ENCODE assay signal across 8 mouse cellular contexts in the genomic region with DNA sequence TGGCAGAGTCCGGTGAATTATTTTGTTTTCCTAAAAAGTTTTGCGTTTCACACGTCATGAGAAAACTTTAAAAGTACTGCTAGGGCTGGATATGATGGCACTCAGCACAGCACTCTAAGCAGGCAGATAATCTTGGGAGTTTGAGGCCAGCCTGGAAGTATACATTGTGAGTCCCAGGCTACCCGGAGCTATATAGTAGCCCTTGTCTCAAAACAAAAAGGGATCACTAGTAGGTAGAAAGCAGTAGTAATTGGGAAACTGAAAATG. TPM values are rescaled to one million over a fixed set of nuclear protein-coding genes. Genes with fewer than 3 reads are reported as not detected.
DNase-seq lines count a peak whose midpoint lies in the region; ATAC-seq and TF ChIP-seq lines count a peak whose summit lies in the region.

No protein-coding gene starts in this region.

- TF ChIP-seq POLR2A in myocyte (IDR thresholded peaks at IDR 0.05; ENCODE audit: insufficient read length, low read depth): no peak

- peak overlapping the region; percentile 67 for H3K9ac ChIP-seq in kidney, postnatal 0 days (ENCODE audit: low read depth, low read length)
- H3K9ac ChIP-seq in hindbrain, postnatal 0 days (replicated peaks; ENCODE audit: low read length): peak overlapping the region; percentile 88

- H3K4me3 ChIP-seq in kidney, postnatal 0 days (replicated peaks; ENCODE audit: low read depth, low read length): peak overlapping the region; percentile 61
- peak overlapping the region; percentile 86 for H3K4me3 ChIP-seq in embryonic facial prominence, embryonic 10.5 days
- peak overlapping the region; percentile 89 for H3K4me3 ChIP-seq in hindbrain, postnatal 0 days (ENCODE audit: low read length)
- peak overlapping the region; percentile 76 for H3K4me3 ChIP-seq in myocyte

- peak overlapping the region; percentile 95 for H3K27ac ChIP-seq in kidney, postnatal 0 days
- peak overlapping the region; percentile 95 for H3K27ac ChIP-seq in embryonic facial prominence, embryonic 10.5 days (replicated peaks)
- peak overlapping the region; percentile 89 for H3K27ac ChIP-seq in hindbrain, postnatal 0 days

- no peak for TF ChIP-seq CTCF in kidney, postnatal 0 days (IDR thresholded peaks at IDR 0.05; ENCODE audit: low read depth)
- TF ChIP-seq CTCF in hindbrain, postnatal 0 days (IDR thresholded peaks at IDR 0.05; ENCODE audit: low read depth): no peak

- peak overlapping the region; percentile 38 for H3ac ChIP-seq in myocyte (ENCODE audit: control insufficient read depth, insufficient read length)

- peak; percentile 39 for DNase-seq in kidney, postnatal 0 days (ENCODE audit: low spot score)
- DNase-seq in kidney, adult 9 months: no peak
- DNase-seq in embryonic facial prominence, embryonic 10.5 days (ENCODE audit: low spot score): no peak
- DNase-seq in hindbrain, postnatal 0 days (ENCODE audit: low spot score): no peak
- no peak for DNase-seq in left cerebral cortex, adult 18-20 months (ENCODE audit: low spot score in 2 of 2)
- DNase-seq in kidney, postnatal 4 days: no peak

- no peaks in the 10 kb centered on the region for H3K9me3 ChIP-seq in kidney, postnatal 0 days (replicated peaks; ENCODE audit: low read length)
- H3K9me3 ChIP-seq in embryonic facial prominence, embryonic 10.5 days: no peaks in the 10 kb centered on the region
- no peaks in the 10 kb centered on the region for H3K9me3 ChIP-seq in hindbrain, postnatal 0 days (ENCODE audit: low read length)

- peak overlapping the region; percentile 79 for H3K4me2 ChIP-seq in kidney, postnatal 0 days (ENCODE audit: low read length)
- peak overlapping the region; percentile 79 for H3K4me2 ChIP-seq in hindbrain, postnatal 0 days (ENCODE audit: low read depth, low read length)
- H3K4me2 ChIP-seq in myocyte (ENCODE audit: low read depth): peak overlapping the region; percentile 93

- H3K36me3 ChIP-seq in kidney, postnatal 0 days (ENCODE audit: insufficient read depth, low read length): no peaks in the 10 kb centered on the region
- H3K36me3 ChIP-seq in embryonic facial prominence, embryonic 10.5 days (replicated peaks): no peaks in the 10 kb centered on the region
- no peaks in the 10 kb centered on the region for H3K36me3 ChIP-seq in hindbrain, postnatal 0 days (ENCODE audit: insufficient read depth, low read length)
- no peaks in the 10 kb centered on the region for H3K36me3 ChIP-seq in myocyte (ENCODE audit: control insufficient read depth, insufficient read depth)

- no peak for ATAC-seq in kidney, postnatal 0 days (replicated peaks; ENCODE audit: low FRiP score, low read depth)
- ATAC-seq in hindbrain, postnatal 0 days: no peak
- ATAC-seq in granulocyte monocyte progenitor cell, adult 5-6 weeks (replicated peaks; ENCODE audit: poor library complexity, severe bottlenecking): no peak

- H3K27me3 ChIP-seq in kidney, postnatal 0 days (ENCODE audit: insufficient read depth, low read length): no peaks in the 10 kb centered on the region
- H3K27me3 ChIP-seq in embryonic facial prominence, embryonic 10.5 days (replicated peaks; ENCODE audit: low read depth, poor library complexity, severe bottlenecking): no peaks in the 10 kb centered on the region
- no peaks in the 10 kb centered on the region for H3K27me3 ChIP-seq in hindbrain, postnatal 0 days (ENCODE audit: insufficient read depth, low read length)
- no peaks in the 10 kb centered on the region for H3K27me3 ChIP-seq in myocyte (ENCODE audit: control insufficient read depth, insufficient read depth, insufficient read length)

- H3K4me1 ChIP-seq in kidney, postnatal 0 days (replicated peaks; ENCODE audit: insufficient read depth, low read length): peaks cover 6% of the 10 kb centered on the region; the same call in 1 of the 2 replicates
- H3K4me1 ChIP-seq in embryonic facial prominence, embryonic 10.5 days: peaks cover 37% of the 10 kb centered on the region
- peaks cover 5% of the 10 kb centered on the region; the same call in 1 of the 2 replicates for H3K4me1 ChIP-seq in hindbrain, postnatal 0 days (ENCODE audit: insufficient read depth, low read length)

- H3K79me2 ChIP-seq in myocyte (ENCODE audit: control insufficient read depth, insufficient read depth): peaks cover 27% of the 10 kb centered on the region

- 9% methylated on average over 4 of the region's 4 CpGs for WGBS in kidney, postnatal 0 days
- 20% methylated on average over 4 of the region's 4 CpGs for whole genome bisulfite sequencing in embryonic facial prominence, embryonic 10.5 days
- 16% methylated on average over 4 of the region's 4 CpGs for WGBS in hindbrain, postnatal 0 days

TF ChIP-seq in myocyte, 11 proteins besides CTCF, POLR2A, EP300 and RAD21:
- TF ChIP-seq TCF12 (IDR thresholded peaks at IDR 0.05; ENCODE audit: insufficient read depth, poor library complexity, severe bottlenecking) (no peak), SRF (IDR thresholded peaks at IDR 0.05; ENCODE audit: control insufficient read depth, insufficient read length, low read depth) (no peak), MYOD1 (IDR thresholded peaks at IDR 0.05; ENCODE audit: control insufficient read depth in 1 of 3, insufficient read length in 2 of 3, low read depth in 2 of 3) (no peak), MYOG (IDR thresholded peaks at IDR 0.05; ENCODE audit: control insufficient read depth in 1 of 3, insufficient read depth in 1 of 3, insufficient read length in 2 of 3, low read depth in 2 of 3) (no peak)

RNA-seq across cellular contexts. Expression of a gene that starts 0.6 kb away (rescaled TPM):
- 10.3 and 10.6 TPM in 2 replicates for polyA plus RNA-seq in kidney, postnatal 0 days (2015; fragmentation: Nextera tagmentation; extraction: Ambion mirVana)
- 10.6 and 14.0 TPM in 2 replicates for polyA plus RNA-seq in embryonic facial prominence, embryonic 10.5 days (2016; fragmentation: Nextera tagmentation; extraction: Ambion mirVana)
- total RNA-seq in hindbrain, postnatal 0 days (2014; rRNA removed): 12.7 and 16.0 TPM in 2 replicates
- 34.9 and 37.6 TPM in 2 replicates for polyA plus RNA-seq in hindbrain, postnatal 0 days (2015; fragmentation: Nextera tagmentation; extraction: Ambion mirVana)
- polyA plus RNA-seq in myocyte (2012; fragmentation: generic; extraction: Trizol): 2.2 TPM
- total RNA-seq in granulocyte monocyte progenitor cell, adult 5-6 weeks (2014; fragmentation: Nextera tagmentation): 2.5 and 5.2 TPM in 2 replicates
- 3.5 and 8.1 TPM in 2 replicates for total RNA-seq in granulocyte monocyte progenitor cell, adult 5-6 weeks (2017)
- 10 to 100 TPM; 16.8 to 18.0 TPM for total RNA-seq in left cerebral cortex, adult 18-20 months (2021)

RNA-seq across cellular contexts. Expression of a gene that starts 2.9 kb away (rescaled TPM):
- polyA plus RNA-seq in kidney, postnatal 0 days (2015; fragmentation: Nextera tagmentation; extraction: Ambion mirVana): 248 and 255 TPM in 2 replicates
- 220 and 223 TPM in 2 replicates for polyA plus RNA-seq in embryonic facial prominence, embryonic 10.5 days (2016; fragmentation: Nextera tagmentation; extraction: Ambion mirVana)
- total RNA-seq in hindbrain, postnatal 0 days (2014; rRNA removed): 123 and 125 TPM in 2 replicates
- 230 and 236 TPM in 2 replicates for polyA plus RNA-seq in hindbrain, postnatal 0 days (2015; fragmentation: Nextera tagmentation; extraction: Ambion mirVana)
- 67.0 TPM for polyA plus RNA-seq in myocyte (2012; fragmentation: generic; extraction: Trizol)
- 72.9 and 101 TPM in 2 replicates for total RNA-seq in granulocyte monocyte progenitor cell, adult 5-6 weeks (2014; fragmentation: Nextera tagmentation)
- total RNA-seq in granulocyte monocyte progenitor cell, adult 5-6 weeks (2017): 74.2 and 93.1 TPM in 2 replicates
- total RNA-seq in left cerebral cortex, adult 18-20 months (2021): 100 to 1,000 TPM; 189 to 191 TPM

RNA-seq across cellular contexts. Expression of a gene that starts 36.0 kb away (rescaled TPM):
- polyA plus RNA-seq in kidney, postnatal 0 days (2015; fragmentation: Nextera tagmentation; extraction: Ambion mirVana): 70.8 and 71.7 TPM in 2 replicates
- polyA plus RNA-seq in embryonic facial prominence, embryonic 10.5 days (2016; fragmentation: Nextera tagmentation; extraction: Ambion mirVana): 128 and 133 TPM in 2 replicates
- 84.6 and 87.8 TPM in 2 replicates for total RNA-seq in hindbrain, postnatal 0 days (2014; rRNA removed)
- polyA plus RNA-seq in hindbrain, postnatal 0 days (2015; fragmentation: Nextera tagmentation; extraction: Ambion mirVana): 99.5 and 104 TPM in 2 replicates
- 31.8 TPM for polyA plus RNA-seq in myocyte (2012; fragmentation: generic; extraction: Trizol)
- 70.1 and 81.1 TPM in 2 replicates for total RNA-seq in granulocyte monocyte progenitor cell, adult 5-6 weeks (2014; fragmentation: Nextera tagmentation)
- 70.1 and 72.9 TPM in 2 replicates for total RNA-seq in granulocyte monocyte progenitor cell, adult 5-6 weeks (2017)
- total RNA-seq in left cerebral cortex, adult 18-20 months (2021): 10 to 100 TPM; 45.7 to 45.8 TPM
